Mouse (Mus musculus): ENCODE data around the gene Actn3.
A peak's percentile ranks its signal among the peaks of the same experiment; 100 is the strongest.
"Not testable (repeated sequence)": the region's sequence is repeated elsewhere in the genome, so short reads cannot be mapped to it uniquely, and the experiment has no call there.

Actn3 gene

GRCm38 (mm10) chr19:4859081-4859480 lies 18.6 kb downstream of the Actn3 start:
- no peak for DNase-seq (ENCODE audit: low spot score)

- no peak for DNase-seq (ENCODE audit: low spot score)
Observed at GRCm38 (mm10) chr19:4855951-4856350, 21.8 kb downstream of the Actn3 start.

GRCm38 (mm10) chr19:4855470-4855820 lies 22.3 kb downstream of the Actn3 start:
- no peak for DNase-seq (ENCODE audit: low spot score)

GRCm38 (mm10) chr19:4854552-4855469 lies 22.9 kb downstream of the Actn3 start, which contains the start of gene Ctsf:
Gene Ctsf (plus strand): TSS chr19:4855130.
- peak; percentile 78 for DNase-seq (ENCODE audit: low spot score)

GRCm38 (mm10) chr19:4850281-4850680 lies 27.4 kb downstream of the Actn3 start:
- no peak for DNase-seq (ENCODE audit: low spot score)

- no peak for DNase-seq (ENCODE audit: low spot score)
Observed at GRCm38 (mm10) chr19:4849800-4850199, 27.9 kb downstream of the Actn3 start.

GRCm38 (mm10) chr19:4847490-4847889 lies 30.2 kb downstream of the Actn3 start:
- DNase-seq (ENCODE audit: low spot score): no peak

- DNase-seq (ENCODE audit: low spot score): no peak
Observed at GRCm38 (mm10) chr19:4845846-4846245, 31.9 kb downstream of the Actn3 start.

GRCm38 (mm10) chr19:4842611-4843010 lies 35.1 kb downstream of the Actn3 start:
- no peak for DNase-seq (ENCODE audit: low spot score)

GRCm38 (mm10) chr19:4840848-4841247 lies 36.9 kb downstream of the Actn3 start:
- DNase-seq (ENCODE audit: low spot score): no peak

GRCm38 (mm10) chr19:4839149-4839548 lies 38.6 kb downstream of the Actn3 start, which contains the start of the genes Ccs and Ccdc87:
Gene Ccs (minus strand): TSS chr19:4839332.
Gene Ccdc87 (plus strand): TSS chr19:4839366.
- DNase-seq (ENCODE audit: low spot score): peak; percentile 94

- DNase-seq (ENCODE audit: low spot score): no peak
Observed at GRCm38 (mm10) chr19:4838526-4839140, 39.1 kb downstream of the Actn3 start.

GRCm38 (mm10) chr19:4837049-4837448 lies 40.7 kb downstream of the Actn3 start:
- DNase-seq (ENCODE audit: low spot score): no peak

- DNase-seq (ENCODE audit: low spot score): no peak
Observed at GRCm38 (mm10) chr19:4836096-4836495, 41.6 kb downstream of the Actn3 start.

GRCm38 (mm10) chr19:4833977-4834376 lies 43.7 kb downstream of the Actn3 start:
- no peak for DNase-seq (ENCODE audit: low spot score)

- peak; percentile 56 for DNase-seq (ENCODE audit: low spot score)
Observed at GRCm38 (mm10) chr19:4829156-4829555, 48.6 kb downstream of the Actn3 start.

- DNase-seq (ENCODE audit: low spot score): no peak
Observed at GRCm38 (mm10) chr19:4828444-4829114, 49.1 kb downstream of the Actn3 start.

GRCm38 (mm10) chr19:4820678-4821303 lies 56.9 kb downstream of the Actn3 start:
- DNase-seq (ENCODE audit: low spot score): peak; percentile 76

- no peak for DNase-seq (ENCODE audit: low spot score)
Observed at GRCm38 (mm10) chr19:4817182-4817835, 60.4 kb downstream of the Actn3 start.

GRCm38 (mm10) chr19:4813015-4813414 lies 64.7 kb downstream of the Actn3 start:
- peak; percentile 15 for DNase-seq (ENCODE audit: low spot score)

- not testable (repeated sequence) for DNase-seq (ENCODE audit: low spot score)
Observed at GRCm38 (mm10) chr19:4812334-4812949, 65.3 kb downstream of the Actn3 start.

Measured in ovary, postnatal 14 days (tissue).